Mouse (Mus musculus) MN1 (cell line): ENCODE measurements at regions not wholly inside any gene's neighbourhood (a gene's known extent, or its start where the extent isn't known, plus 50 kb on each side); places are given as distances from the start of the nearest gene placed in this dataset.
"Not testable (repeated sequence)": the region's sequence is repeated elsewhere in the genome, so short reads cannot be mapped to it uniquely, and the experiment has no call there.

ENCODE experiments used
- DNase-seq: peaks from one replicate; pipeline ENCODE4 v3.0.0-alpha.2; 2016; ENCODE audit warnings: low spot score

DNA sequence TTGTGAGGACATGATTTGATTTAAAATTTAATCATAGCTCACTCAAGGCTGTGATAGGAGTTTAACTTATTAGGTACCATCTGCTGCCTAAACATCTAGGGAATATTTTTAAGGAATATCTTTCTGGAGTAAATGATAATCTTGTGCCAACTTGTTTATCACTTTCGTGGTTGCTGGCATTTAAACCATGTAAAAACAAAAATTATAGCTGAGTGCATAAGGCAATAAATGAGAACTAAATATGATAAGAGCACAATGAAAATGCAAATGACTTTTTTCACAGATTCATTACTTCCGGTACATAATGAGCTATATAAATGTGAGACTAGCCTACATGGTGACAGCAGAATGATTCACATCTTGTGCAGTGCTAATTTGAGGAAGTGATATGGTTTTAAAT lies 221.8 kb upstream of the Tmprss15 start:
- DNase-seq, result no peak

DNA sequence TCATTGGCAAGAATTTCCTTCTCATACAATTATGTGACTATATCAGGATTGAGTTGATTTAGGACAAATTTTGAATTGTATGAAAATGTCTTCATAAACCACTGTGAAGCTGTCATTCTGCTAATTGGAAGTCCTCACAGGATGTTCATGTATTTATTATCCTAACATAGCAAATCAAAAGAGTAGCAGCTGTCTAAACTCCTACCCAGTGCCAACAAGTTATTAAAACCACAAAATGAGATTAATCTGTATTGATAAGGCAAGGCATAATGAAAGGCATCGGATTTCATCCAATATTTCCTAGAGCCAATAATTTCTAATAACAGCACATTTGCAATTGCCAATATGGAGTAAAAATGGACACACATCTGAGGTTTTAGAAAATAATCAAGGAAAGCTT lies 217.6 kb upstream of the Tmprss15 start:
- no peak for DNase-seq

DNA sequence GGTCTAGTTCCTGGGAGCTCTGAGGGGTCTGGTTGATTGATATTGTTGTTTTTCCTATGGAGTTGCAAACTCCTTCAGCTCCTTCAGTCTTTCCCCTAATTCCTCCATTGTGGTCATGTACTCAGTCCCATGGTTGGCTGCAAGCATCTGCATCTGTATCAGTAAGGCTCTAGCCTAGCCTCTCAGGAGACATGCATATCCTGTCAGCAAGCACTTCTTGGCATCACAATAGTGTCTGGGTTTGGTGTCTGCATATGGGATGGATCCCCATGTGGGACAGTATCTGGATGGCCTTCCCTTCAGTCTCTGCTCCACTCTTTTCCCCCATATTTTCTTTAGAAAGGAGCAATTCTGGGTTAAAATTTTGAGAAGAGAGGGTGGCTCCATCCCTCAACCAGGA lies 205.7 kb upstream of the Tmprss15 start:
- not testable (repeated sequence) for DNase-seq

GRCm38 (mm10) chr16:79279006-79279405 lies 188.1 kb upstream of the Tmprss15 start:
- no peak for DNase-seq

- DNase-seq, result no peak
Observed at GRCm38 (mm10) chr16:79256525-79256924, 165.6 kb upstream of the Tmprss15 start.

DNA sequence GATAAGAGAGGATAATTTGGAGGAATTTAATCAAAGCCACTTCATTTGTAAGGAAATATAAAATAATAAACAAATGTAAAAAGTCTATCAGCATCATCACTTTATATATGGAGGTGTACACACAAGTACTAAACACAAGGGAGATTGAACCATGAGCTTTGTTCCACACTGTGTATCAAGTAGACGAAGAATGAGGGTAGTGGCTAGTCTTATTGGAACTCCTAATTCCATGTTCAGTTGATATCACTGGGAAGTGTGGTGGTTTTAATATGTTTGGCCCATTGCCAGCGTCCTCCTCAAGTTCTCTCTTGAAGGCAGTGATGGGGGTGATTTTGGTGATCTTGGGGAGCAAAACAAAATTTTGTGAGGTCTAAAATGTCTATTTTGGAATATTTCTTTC lies 165.2 kb upstream of the Tmprss15 start:
- no peak for DNase-seq

GRCm38 (mm10) chr16:79240857-79241491 lies 150.1 kb upstream of the Tmprss15 start:
- no peak for DNase-seq

DNA sequence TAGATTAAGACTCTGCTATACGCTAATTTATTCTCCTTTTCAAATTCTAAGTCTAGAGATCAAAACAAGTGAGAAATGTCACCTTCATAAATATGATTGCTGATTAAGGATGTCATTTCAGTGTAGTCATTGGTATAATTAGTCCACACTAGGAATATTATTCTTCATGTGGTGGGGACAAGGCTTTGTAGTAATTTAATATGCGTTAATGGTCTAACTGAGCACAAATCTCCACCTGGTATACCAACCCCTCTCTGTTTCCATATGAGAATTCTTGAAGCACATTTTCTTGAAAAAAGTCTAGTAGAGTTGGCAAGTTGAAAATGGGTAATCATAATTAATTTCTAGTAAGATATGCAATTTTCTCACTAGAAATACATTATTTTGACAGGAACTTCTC lies 149.3 kb upstream of the Tmprss15 start:
- no peak for DNase-seq

- no peak for DNase-seq
Observed at GRCm38 (mm10) chr16:79191196-79191595, 100.3 kb upstream of the Tmprss15 start.

DNA sequence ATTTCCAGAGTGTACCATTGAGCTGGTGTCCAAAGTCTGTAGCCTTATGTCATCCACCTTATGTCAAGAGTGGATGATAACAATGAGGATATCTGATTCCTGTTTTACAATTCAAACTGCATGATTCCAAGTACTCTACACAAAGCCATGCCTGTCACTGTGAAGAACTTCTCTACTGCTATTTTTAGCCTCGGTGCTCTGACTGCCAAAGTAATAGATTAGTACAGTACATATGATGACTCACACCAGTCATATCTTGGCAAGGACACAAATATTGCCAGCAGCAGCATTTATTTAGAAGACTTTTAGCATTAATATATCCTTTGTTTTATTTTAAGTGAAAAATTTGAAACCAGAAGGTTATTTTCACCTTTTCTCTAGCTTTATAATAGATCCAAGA lies 95.6 kb upstream of the Tmprss15 start:
- no peak for DNase-seq

DNA sequence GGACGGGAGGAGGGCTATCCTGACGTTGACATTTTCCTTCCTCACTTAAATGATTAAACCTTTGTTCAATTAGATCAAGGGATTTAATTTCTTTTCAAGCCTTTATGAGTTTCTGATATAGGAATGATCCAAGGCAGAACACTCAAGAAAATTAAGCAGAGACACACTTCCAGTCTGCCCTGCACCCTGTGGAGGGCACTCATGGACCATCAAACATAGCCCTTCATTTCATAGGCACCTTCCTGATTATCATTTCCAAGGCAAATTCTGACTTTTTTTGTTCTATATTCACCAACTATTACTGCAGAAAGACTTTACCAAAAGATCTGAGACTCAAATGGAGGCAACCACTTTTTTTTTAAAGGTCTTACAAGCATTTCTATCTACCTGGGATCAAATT lies 91.6 kb upstream of the Tmprss15 start:
- DNase-seq, result no peak

DNA sequence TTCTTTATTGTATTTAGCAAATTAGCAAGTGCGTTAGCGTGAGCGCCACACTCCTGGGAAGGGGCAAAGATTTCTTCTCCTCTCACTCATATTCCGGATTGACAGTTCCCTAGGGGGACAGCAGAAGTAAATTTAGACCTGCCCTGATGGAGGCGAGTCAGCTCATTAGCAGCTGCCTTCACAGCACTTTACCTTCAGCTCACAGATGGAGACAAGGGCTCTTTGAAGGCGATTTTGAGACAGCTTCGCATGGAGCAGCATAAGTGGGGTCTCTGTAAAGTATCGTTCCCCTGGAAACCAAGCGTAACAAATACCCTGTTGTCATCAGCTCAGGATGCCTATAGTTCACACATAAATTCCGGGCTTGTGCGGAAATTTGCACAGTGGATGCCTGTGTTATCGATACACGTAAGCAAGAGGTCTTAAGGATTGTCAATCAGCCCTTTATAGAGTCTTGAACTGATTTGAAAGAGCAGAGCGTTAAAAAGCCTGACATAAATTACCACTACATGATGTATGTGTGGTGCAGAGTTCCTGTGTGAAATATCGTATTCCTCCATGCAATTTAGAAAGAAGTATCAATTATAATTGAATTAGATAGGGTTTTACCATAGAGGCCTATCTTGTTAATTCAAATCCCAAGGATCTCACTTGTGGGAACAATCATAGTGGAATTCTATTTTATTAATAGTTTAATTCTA lies 86.6 kb upstream of the Tmprss15 start:
- DNase-seq, result no peak

- DNase-seq, result no peak
Observed at GRCm38 (mm10) chr16:79176832-79177243, 85.9 kb upstream of the Tmprss15 start.

DNA sequence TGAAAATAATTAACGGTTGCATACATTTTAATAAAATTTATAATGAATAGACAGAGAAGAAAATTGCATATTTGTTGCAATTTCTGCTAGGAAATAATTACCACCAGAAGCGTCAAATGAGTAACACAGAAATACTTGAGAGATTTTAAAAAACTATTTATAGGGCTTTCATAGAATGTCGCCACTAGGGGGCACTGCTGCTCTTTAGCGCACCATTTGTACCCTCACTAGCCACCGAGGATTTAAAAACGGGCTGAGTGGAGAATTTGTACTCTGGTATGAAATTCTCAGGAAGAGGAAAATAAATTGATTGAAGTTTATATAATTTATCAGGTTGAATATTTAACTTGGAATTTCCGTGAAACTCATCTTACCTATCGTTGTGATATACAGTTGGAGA lies 77.3 kb upstream of the Tmprss15 start:
- DNase-seq, result peak; percentile 26

- no peak for DNase-seq
Observed at GRCm38 (mm10) chr16:79142813-79143212, 51.9 kb upstream of the Tmprss15 start.
